Mouse (Mus musculus) stomach, postnatal 0 days (tissue): ENCODE results near the gene Cfap46.

Source experiments
- CTCF ChIP-seq: IDR thresholded peaks from 2 replicates; pipeline ENCODE4 v1.5.1; 2016; ENCODE audit warnings: antibody characterized with exemption, low read depth, mild to moderate bottlenecking, moderate library complexity
- EP300 ChIP-seq: optimal IDR thresholded peaks from 2 replicates; pipeline ENCODE3; 2016; ENCODE audit warnings: antibody characterized with exemption

DNA sequence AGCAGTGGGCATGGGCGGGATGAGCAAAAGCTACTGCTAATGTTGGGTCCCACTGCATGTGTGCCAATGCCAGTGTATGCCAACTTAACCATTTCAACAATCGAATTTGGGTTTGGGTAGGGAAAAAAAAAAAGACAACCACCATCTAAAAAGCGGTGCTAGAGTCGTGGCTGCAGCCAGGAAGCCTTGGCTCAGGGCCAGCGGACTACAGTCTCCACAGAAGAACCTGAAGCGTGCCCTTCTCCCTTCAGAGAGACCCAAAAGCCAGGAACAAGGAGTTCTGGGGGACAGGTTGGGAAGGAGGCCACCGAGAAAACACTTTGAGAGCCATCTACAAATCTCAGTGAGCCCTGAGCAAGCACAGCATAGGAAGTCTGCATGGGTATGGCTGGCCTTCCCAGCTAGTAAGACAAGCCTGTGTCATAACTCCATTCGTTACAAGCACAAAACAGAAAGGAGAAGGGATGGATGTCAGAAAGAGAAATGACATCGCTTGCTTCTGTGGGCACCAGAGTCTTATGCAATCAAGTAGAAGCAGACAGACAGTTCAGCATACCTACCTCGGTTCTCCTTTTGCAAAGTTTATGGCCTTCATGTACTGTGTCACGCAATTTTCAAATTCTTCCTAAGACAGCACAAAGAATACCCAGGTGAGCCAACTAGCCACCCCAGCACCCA is 1.6 kb downstream of the Cfap46 start:
- TF ChIP-seq CTCF (no peak), EP300 (no peak)
